Mouse (Mus musculus): ENCODE measurements around the gene Elmo1.

DNA sequence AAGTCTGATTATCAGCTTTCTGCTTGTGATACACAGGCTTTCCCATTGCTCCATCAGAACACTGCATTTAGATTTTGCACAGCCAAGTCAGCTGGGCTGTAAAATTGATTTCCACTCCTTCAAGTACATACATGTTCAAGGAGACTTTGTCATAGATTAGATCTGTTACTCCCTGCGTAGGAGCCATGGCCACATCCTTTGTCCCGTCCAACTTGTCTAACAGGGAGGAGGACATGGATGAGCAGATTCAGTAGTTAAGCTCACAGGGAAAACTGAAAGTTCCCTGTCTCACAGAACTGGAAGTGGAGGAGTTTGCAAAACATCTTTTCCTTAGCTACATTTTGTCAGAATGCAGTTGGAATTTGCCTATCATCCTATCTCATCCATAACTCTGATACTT, 484.8 kb downstream of the Elmo1 start:
- no peak for TF ChIP-seq USF1 (IDR thresholded peaks at IDR 0.05; ENCODE audit: low read depth)
- no peak for TF ChIP-seq CEBPB (IDR thresholded peaks at IDR 0.05; ENCODE audit: insufficient read depth, poor library complexity, severe bottlenecking)
